Mouse (Mus musculus) testis, adult 2 months (tissue): ENCODE results near the gene Ints1.

ENCODE experiments used
- CTCF ChIP-seq: fragments of 200-500 bp; IDR thresholded peaks from 2 replicates; pipeline ENCODE4 v1.5.1; 2012; ENCODE audit warnings: low read depth, mild to moderate bottlenecking, inconsistent platforms, low read length, moderate library complexity; ENCODE audit not compliant: control insufficient read depth, insufficient read depth, insufficient replicate concordance
- POLR2A ChIP-seq: fragments of 200-500 bp; IDR thresholded peaks from 2 replicates; pipeline ENCODE4 v1.6.1; 2012; ENCODE audit warnings: low read depth, mild to moderate bottlenecking, inconsistent platforms, low read length, moderate library complexity; ENCODE audit not compliant: control insufficient read depth

GRCm38 (mm10) chr5:139768216-139768615 lies 7.3 kb downstream of the Ints1 start:
- TF ChIP-seq CTCF (no peak), POLR2A (no peak)
